Mouse (Mus musculus): ENCODE measurements around the gene Cops3.

Cops3 gene

GRCm38 (mm10) chr11:59777259-59777658 is 62.4 kb downstream of the Cops3 start:
- H3K27me3 ChIP-seq (ENCODE audit: control insufficient read depth, insufficient read depth, low read length, poor library complexity, severe bottlenecking): no peaks in the 10 kb centered on the region
- no peaks in the 10 kb centered on the region; the same call in none of the 2 replicates for H3K36me3 ChIP-seq (ENCODE audit: control insufficient read depth, insufficient read depth, low read length, poor library complexity, severe bottlenecking)
- DNase-seq (ENCODE audit: low read depth, low spot score): no peak

- no peak for DNase-seq (ENCODE audit: low read depth, low spot score)
- no peaks in the 10 kb centered on the region for H3K27me3 ChIP-seq (ENCODE audit: control insufficient read depth, insufficient read depth, low read length, poor library complexity, severe bottlenecking)
- no peaks in the 10 kb centered on the region; the same call in none of the 2 replicates for H3K36me3 ChIP-seq (ENCODE audit: control insufficient read depth, insufficient read depth, low read length, poor library complexity, severe bottlenecking)
These were observed 64.0 kb downstream of the Cops3 start for GRCm38 (mm10) chr11:59775435-59776148.

GRCm38 (mm10) chr11:59774522-59774921 is 65.1 kb downstream of the Cops3 start:
- Histone ChIP-seq H3K27me3 (ENCODE audit: control insufficient read depth, insufficient read depth, low read length, poor library complexity, severe bottlenecking) (no peaks in the 10 kb centered on the region), H3K36me3 (ENCODE audit: control insufficient read depth, insufficient read depth, low read length, poor library complexity, severe bottlenecking) (no peaks in the 10 kb centered on the region; the same call in none of the 2 replicates)
- no peak for DNase-seq (ENCODE audit: low read depth, low spot score)

- Histone ChIP-seq H3K36me3 (ENCODE audit: control insufficient read depth, insufficient read depth, low read length, poor library complexity, severe bottlenecking) (no peaks in the 10 kb centered on the region; the same call in none of the 2 replicates), H3K27me3 (ENCODE audit: control insufficient read depth, insufficient read depth, low read length, poor library complexity, severe bottlenecking) (no peaks in the 10 kb centered on the region)
- no peak for DNase-seq (ENCODE audit: low read depth, low spot score)
These were observed 66.7 kb downstream of the Cops3 start for GRCm38 (mm10) chr11:59772902-59773301.

- DNase-seq (ENCODE audit: low read depth, low spot score): no peak
- H3K27me3 ChIP-seq (ENCODE audit: control insufficient read depth, insufficient read depth, low read length, poor library complexity, severe bottlenecking): no peaks in the 10 kb centered on the region
These were observed 67.3 kb downstream of the Cops3 start for GRCm38 (mm10) chr11:59772291-59772690.

GRCm38 (mm10) chr11:59770753-59771152 is 68.9 kb downstream of the Cops3 start:
- Histone ChIP-seq H3K27me3 (ENCODE audit: control insufficient read depth, insufficient read depth, low read length, poor library complexity, severe bottlenecking) (no peaks in the 10 kb centered on the region), H3K36me3 (ENCODE audit: control insufficient read depth, insufficient read depth, low read length, poor library complexity, severe bottlenecking) (peaks cover 2% of the 10 kb centered on the region)

More at GRCm38 (mm10) chr11:59772291-59772690, 67.3 kb downstream of the Cops3 start:
- no peaks in the 10 kb centered on the region; the same call in none of the 2 replicates for H3K36me3 ChIP-seq (ENCODE audit: control insufficient read depth, insufficient read depth, low read length, poor library complexity, severe bottlenecking)

GRCm38 (mm10) chr11:59769738-59770137 is 69.9 kb downstream of the Cops3 start:
- Histone ChIP-seq H3K27me3 (ENCODE audit: control insufficient read depth, insufficient read depth, low read length, poor library complexity, severe bottlenecking) (no peaks in the 10 kb centered on the region), H3K36me3 (ENCODE audit: control insufficient read depth, insufficient read depth, low read length, poor library complexity, severe bottlenecking) (peaks cover 3% of the 10 kb centered on the region)
- no peak for DNase-seq (ENCODE audit: low read depth, low spot score)

More at GRCm38 (mm10) chr11:59770753-59771152, 68.9 kb downstream of the Cops3 start:
- no peak for DNase-seq (ENCODE audit: low read depth, low spot score)

- peaks cover 5% of the 10 kb centered on the region for H3K36me3 ChIP-seq (ENCODE audit: control insufficient read depth, insufficient read depth, low read length, poor library complexity, severe bottlenecking)
- H3K27me3 ChIP-seq (ENCODE audit: control insufficient read depth, insufficient read depth, low read length, poor library complexity, severe bottlenecking): no peaks in the 10 kb centered on the region
- DNase-seq (ENCODE audit: low read depth, low spot score): no peak
These were observed 70.3 kb downstream of the Cops3 start for GRCm38 (mm10) chr11:59769307-59769706.

All from splenic B cell, adult 2 months (primary cell).